Mouse (Mus musculus): ENCODE data around the gene Rest.

The Rest gene

GRCm38 (mm10) chr5:77262105-77262504, 3.2 kb upstream of the Rest start:
- DNase-seq (ENCODE audit: extremely low read depth, insufficient read length, low spot score) = no peak

GRCm38 (mm10) chr5:77265671-77266065, 377 bp downstream of the Rest start:
- DNase-seq (ENCODE audit: extremely low read depth, insufficient read length, low spot score) = peak; percentile 78

- DNase-seq (ENCODE audit: extremely low read depth, insufficient read length, low spot score) = peak; percentile 73
Observed at GRCm38 (mm10) chr5:77266066-77266885, 985 bp downstream of the Rest start.

- no peak for DNase-seq (ENCODE audit: extremely low read depth, insufficient read length, low spot score)
Observed at GRCm38 (mm10) chr5:77266886-77267401, 1.7 kb downstream of the Rest start.

GRCm38 (mm10) chr5:77267441-77267840, 2.1 kb downstream of the Rest start:
- DNase-seq (ENCODE audit: extremely low read depth, insufficient read length, low spot score) = no peak

GRCm38 (mm10) chr5:77267957-77268624, 2.8 kb downstream of the Rest start:
- DNase-seq (ENCODE audit: extremely low read depth, insufficient read length, low spot score) = no peak

GRCm38 (mm10) chr5:77269399-77269798, 4.1 kb downstream of the Rest start:
- no peak for DNase-seq (ENCODE audit: extremely low read depth, insufficient read length, low spot score)

GRCm38 (mm10) chr5:77273151-77273550, 7.9 kb downstream of the Rest start:
- no peak for DNase-seq (ENCODE audit: extremely low read depth, insufficient read length, low spot score)

GRCm38 (mm10) chr5:77275950-77276349, 10.7 kb downstream of the Rest start:
- no peak for DNase-seq (ENCODE audit: extremely low read depth, insufficient read length, low spot score)

- no peak for DNase-seq (ENCODE audit: extremely low read depth, insufficient read length, low spot score)
Observed at GRCm38 (mm10) chr5:77277204-77277603, 11.9 kb downstream of the Rest start.

- DNase-seq (ENCODE audit: extremely low read depth, insufficient read length, low spot score) = no peak
Observed at GRCm38 (mm10) chr5:77281518-77282174, 16.4 kb downstream of the Rest start.

GRCm38 (mm10) chr5:77282242-77282641, 17.0 kb downstream of the Rest start:
- no peak for DNase-seq (ENCODE audit: extremely low read depth, insufficient read length, low spot score)

- no peak for DNase-seq (ENCODE audit: extremely low read depth, insufficient read length, low spot score)
Observed at GRCm38 (mm10) chr5:77285685-77286084, 20.4 kb downstream of the Rest start.

GRCm38 (mm10) chr5:77286904-77287303, 21.6 kb downstream of the Rest start:
- DNase-seq (ENCODE audit: extremely low read depth, insufficient read length, low spot score) = no peak

- no peak for DNase-seq (ENCODE audit: extremely low read depth, insufficient read length, low spot score)
Observed at GRCm38 (mm10) chr5:77287901-77288300, 22.6 kb downstream of the Rest start.

GRCm38 (mm10) chr5:77289686-77290085, 24.4 kb downstream of the Rest start:
- DNase-seq (ENCODE audit: extremely low read depth, insufficient read length, low spot score) = no peak

- DNase-seq (ENCODE audit: extremely low read depth, insufficient read length, low spot score) = no peak
Observed at GRCm38 (mm10) chr5:77290606-77291005, 25.3 kb downstream of the Rest start.

- DNase-seq (ENCODE audit: extremely low read depth, insufficient read length, low spot score) = no peak
Observed at GRCm38 (mm10) chr5:77292803-77293522, 27.7 kb downstream of the Rest start.

GRCm38 (mm10) chr5:77299486-77299885, 34.2 kb downstream of the Rest start:
- no peak for DNase-seq (ENCODE audit: extremely low read depth, insufficient read length, low spot score)

- no peak for DNase-seq (ENCODE audit: extremely low read depth, insufficient read length, low spot score)
Observed at GRCm38 (mm10) chr5:77301296-77301903, 36.1 kb downstream of the Rest start.
